Mouse (Mus musculus) heart, postnatal 0 days (tissue): ENCODE measurements around the gene Klf12. TPM values are rescaled to one million over a fixed set of nuclear protein-coding genes. Genes with fewer than 3 reads are reported as not detected.

ENCODE experiments used
- ATAC-seq: fragments of 200-750 bp; cut with Nextera tagmentation; 2 replicates; pipeline ENCODE4 v1.8.0; 2017; ENCODE audit warnings: low read depth, moderate number of reproducible peaks, moderate library complexity; ENCODE audit not compliant: insufficient read depth
- DNase-seq: peaks from one replicate; pipeline ENCODE4 v3.0.0-alpha.2; 2016; ENCODE audit warnings: low spot score
- H3K27ac ChIP-seq: fragments of 300-500 bp; sonication (generic); 2 replicates; pipeline ENCODE4 v1.5.1; 2014; ENCODE audit warnings: low read depth, mild to moderate bottlenecking
- H3K27me3 ChIP-seq: fragments of 300-500 bp; sonication (generic); 2 replicates; pipeline ENCODE4 v1.6.1; 2014; ENCODE audit warnings: low read length, mixed read lengths; ENCODE audit not compliant: control insufficient read depth, insufficient read depth
- H3K36me3 ChIP-seq: fragments of 300-500 bp; sonication (generic); replicated peaks from 2 replicates; pipeline ENCODE4 v1.6.1; 2014; ENCODE audit warnings: low read length, mixed read lengths; ENCODE audit not compliant: control insufficient read depth, insufficient read depth
- H3K4me1 ChIP-seq: fragments of 300-500 bp; sonication (generic); 2 replicates; pipeline ENCODE4 v1.6.1; 2014; ENCODE audit warnings: antibody characterized with exemption; ENCODE audit not compliant: control insufficient read depth, insufficient read depth
- H3K4me2 ChIP-seq: fragments of 300-500 bp; sonication (generic); 2 replicates; pipeline ENCODE4 v1.6.1; 2014; ENCODE audit warnings: low read depth, mild to moderate bottlenecking, low read length, moderate library complexity
- H3K4me3 ChIP-seq: fragments of 300-500 bp; sonication (generic); 2 replicates; pipeline ENCODE4 v1.5.1; 2014; ENCODE audit warnings: low read depth, low read length
- H3K9ac ChIP-seq: fragments of 300-500 bp; sonication (generic); replicated peaks from 2 replicates; pipeline ENCODE4 v1.6.1; 2014; ENCODE audit warnings: low read depth, low read length, mixed read lengths
- H3K9me3 ChIP-seq: fragments of 300-500 bp; sonication (generic); replicated peaks from 2 replicates; pipeline ENCODE4 v1.6.1; 2016; ENCODE audit warnings: low read length; ENCODE audit not compliant: control insufficient read depth
- CTCF ChIP-seq: IDR thresholded peaks from 2 replicates; pipeline ENCODE4 v1.5.1; 2016; ENCODE audit warnings: antibody characterized with exemption, control low read depth, low read depth
- EP300 ChIP-seq: IDR thresholded peaks from 2 replicates; pipeline ENCODE4 v1.6.1; 2016; ENCODE audit warnings: antibody characterized with exemption, low read depth
- WGBS: fragments of 180-500 bp; shearing (Covaris S2); extraction: QIAGEN DNeasy Blood & Tissue Kit; methylation state at CpG from one replicate; pipeline ENCODE4 v1.1.7; 2014; 5-methylcytosine and 5-hydroxymethylcytosine counted together
- polyA plus RNA-seq: library from polyadenylated mRNA; unstranded; fragments of >200 nt; fragmentation: Nextera tagmentation; extraction: Ambion mirVana; gene quantifications from 2 replicates; pipeline ENCODE4 v1.2.1, GENCODE M21; 2015
- total RNA-seq: library from RNA; depleted of rRNA; stranded (reverse); fragments of >200 nt; gene quantifications from 2 replicates; pipeline ENCODE4 v1.2.3, GENCODE M21; 2014; ENCODE audit warnings: low replicate concordance

Klf12 gene
- total and polyA plus RNA-seq, 2 experiments from 2014 or later = 4.1 to 26.3 TPM

GRCm38 (mm10) chr14:100045431-100045830 lies 239.0 kb downstream of the Klf12 start:
- no peak overlapping the region for H3K4me2 ChIP-seq
- no peaks in the 10 kb centered on the region for H3K36me3 ChIP-seq
- no peak for TF ChIP-seq EP300
- no peak for TF ChIP-seq CTCF
- no peak overlapping the region for H3K9ac ChIP-seq
- no peak overlapping the region for H3K27ac ChIP-seq
- ATAC-seq (no peak), DNase-seq (no peak)
- no peaks in the 10 kb centered on the region for H3K9me3 ChIP-seq
- H3K27me3 ChIP-seq = no peaks in the 10 kb centered on the region
- H3K4me1 ChIP-seq = no peaks in the 10 kb centered on the region
- H3K4me3 ChIP-seq = no peak overlapping the region

GRCm38 (mm10) chr14:100041823-100042222 lies 242.7 kb downstream of the Klf12 start:
- H3K9me3 ChIP-seq = no peaks in the 10 kb centered on the region
- DNase-seq (no peak), ATAC-seq (no peak)
- no peaks in the 10 kb centered on the region for H3K27me3 ChIP-seq
- no peaks in the 10 kb centered on the region for H3K36me3 ChIP-seq
- TF ChIP-seq EP300 = no peak
- no peak for TF ChIP-seq CTCF
- H3K27ac ChIP-seq = no peak overlapping the region
- H3K9ac ChIP-seq = no peak overlapping the region
- no peaks in the 10 kb centered on the region for H3K4me1 ChIP-seq
- WGBS = 71% methylated on average over 6 of the region's 6 CpGs
- no peak overlapping the region for H3K4me2 ChIP-seq
- H3K4me3 ChIP-seq = no peak overlapping the region

GRCm38 (mm10) chr14:100026671-100027070 lies 257.8 kb downstream of the Klf12 start:
- DNase-seq = peak; percentile 16

GRCm38 (mm10) chr14:100017219-100017618 lies 267.3 kb downstream of the Klf12 start:
- H3K36me3 ChIP-seq = no peaks in the 10 kb centered on the region
- H3K27ac ChIP-seq = no peak overlapping the region
- no peaks in the 10 kb centered on the region for H3K9me3 ChIP-seq
- DNase-seq (no peak), ATAC-seq (no peak)
- TF ChIP-seq CTCF = no peak
- no peak overlapping the region for H3K4me2 ChIP-seq
- 76% methylated on average over 2 of the region's 2 CpGs for WGBS
- H3K4me1 ChIP-seq = no peaks in the 10 kb centered on the region
- H3K4me3 ChIP-seq = no peak overlapping the region
- no peak overlapping the region for H3K9ac ChIP-seq
- no peaks in the 10 kb centered on the region for H3K27me3 ChIP-seq

More at GRCm38 (mm10) chr14:100026671-100027070, 257.8 kb downstream of the Klf12 start:
- H3K4me1 ChIP-seq = no peaks in the 10 kb centered on the region
- H3K9ac ChIP-seq = no peak overlapping the region
- 0 out of 2 replicates have a peak overlapping the region, but pooled peaks have one; percentile 1 for H3K4me2 ChIP-seq
- no peaks in the 10 kb centered on the region for H3K9me3 ChIP-seq
- 70% methylated on average over 6 of the region's 6 CpGs for WGBS
- H3K4me3 ChIP-seq = peak overlapping the region; percentile 0; the same call in 1 of the 2 replicates
- no peak overlapping the region for H3K27ac ChIP-seq
- ATAC-seq = no peak
- no peaks in the 10 kb centered on the region for H3K36me3 ChIP-seq
- TF ChIP-seq CTCF (no peak), EP300 (no peak)
- H3K27me3 ChIP-seq = no peaks in the 10 kb centered on the region

- Histone ChIP-seq H3K36me3 (no peaks in the 10 kb centered on the region), H3K4me3 (no peak overlapping the region), H3K4me2 (no peak overlapping the region), H3K9me3 (no peaks in the 10 kb centered on the region), H3K9ac (no peak overlapping the region), H3K4me1 (no peaks in the 10 kb centered on the region), H3K27ac (no peak overlapping the region), H3K27me3 (no peaks in the 10 kb centered on the region)
- TF ChIP-seq CTCF = no peak
- no peak for TF ChIP-seq EP300
- no peak for ATAC-seq
- 59% methylated on average over 5 of the region's 5 CpGs for WGBS
- DNase-seq = no peak
Measured at GRCm38 (mm10) chr14:100010525-100010924, 274.0 kb downstream of the Klf12 start.

- TF ChIP-seq CTCF (peak; percentile 73), EP300 (no peak)
- WGBS = 41% methylated on average over 4 of the region's 4 CpGs
- Histone ChIP-seq H3K4me3 (no peak overlapping the region), H3K27me3 (no peaks in the 10 kb centered on the region), H3K4me1 (no peaks in the 10 kb centered on the region), H3K27ac (no peak overlapping the region), H3K36me3 (no peaks in the 10 kb centered on the region), H3K9me3 (no peaks in the 10 kb centered on the region), H3K9ac (no peak overlapping the region), H3K4me2 (no peak overlapping the region)
- ATAC-seq = no peak
- peak; percentile 36 for DNase-seq
Measured at GRCm38 (mm10) chr14:100009790-100010382, 274.6 kb downstream of the Klf12 start.
